Mouse (Mus musculus) gastrocnemius, postnatal 25 days (tissue): ENCODE results near the gene Nicn1. TPM values are rescaled to one million over a fixed set of nuclear protein-coding genes. Genes with fewer than 3 reads are reported as not detected.
"Not testable (repeated sequence)": the region's sequence is repeated elsewhere in the genome, so short reads cannot be mapped to it uniquely, and the experiment has no call there.

ENCODE experiments used
- DNase-seq: peaks from one replicate; pipeline ENCODE4 v3.0.0; 2022
- total RNA-seq, 2 experiments: library from RNA; stranded (reverse); gene quantifications; 1 replicate in 1 of 2; 2 replicates in 1 of 2; pipeline ENCODE4 v1.2.3; 2021

Nicn1 gene
- total RNA-seq, 2 experiments from 2014 or later = 8.2 to 12.1 TPM

DNA sequence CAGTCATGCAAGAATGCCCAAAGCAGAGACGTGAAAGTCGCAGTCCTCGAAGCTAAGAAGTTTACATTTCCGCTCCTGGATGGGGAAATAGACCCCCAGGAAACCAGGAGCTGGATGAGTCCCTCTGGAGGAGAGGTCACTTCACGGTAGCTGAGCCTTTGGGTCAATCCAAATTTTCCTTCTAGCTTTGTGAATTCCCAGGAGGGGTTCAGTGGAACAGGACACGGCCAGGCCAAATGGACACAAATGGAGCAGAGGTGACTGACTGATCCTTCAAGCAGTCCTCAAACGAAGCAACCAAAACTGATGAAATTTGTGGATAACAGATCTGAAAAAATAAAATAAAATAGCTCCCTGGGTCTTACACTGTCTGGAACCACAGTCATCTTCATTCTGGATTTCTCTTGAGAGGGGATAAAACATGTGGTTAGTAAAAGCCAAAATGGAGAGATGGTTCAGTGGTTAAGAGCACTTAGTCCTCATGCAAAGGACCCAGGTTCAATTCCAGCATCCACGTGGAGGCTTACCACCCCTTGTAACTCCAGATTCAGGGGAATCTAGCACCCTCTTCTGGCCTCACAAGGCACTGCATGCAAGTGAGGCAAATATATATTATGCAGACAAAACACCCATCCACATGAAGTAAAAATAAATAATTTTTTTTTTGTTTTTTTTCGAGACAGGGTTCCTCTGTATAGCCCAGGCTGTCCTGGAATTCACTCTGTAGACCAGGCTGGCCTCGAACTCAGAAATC, 11.4 kb upstream of the Nicn1 start:
- DNase-seq = no peak

DNA sequence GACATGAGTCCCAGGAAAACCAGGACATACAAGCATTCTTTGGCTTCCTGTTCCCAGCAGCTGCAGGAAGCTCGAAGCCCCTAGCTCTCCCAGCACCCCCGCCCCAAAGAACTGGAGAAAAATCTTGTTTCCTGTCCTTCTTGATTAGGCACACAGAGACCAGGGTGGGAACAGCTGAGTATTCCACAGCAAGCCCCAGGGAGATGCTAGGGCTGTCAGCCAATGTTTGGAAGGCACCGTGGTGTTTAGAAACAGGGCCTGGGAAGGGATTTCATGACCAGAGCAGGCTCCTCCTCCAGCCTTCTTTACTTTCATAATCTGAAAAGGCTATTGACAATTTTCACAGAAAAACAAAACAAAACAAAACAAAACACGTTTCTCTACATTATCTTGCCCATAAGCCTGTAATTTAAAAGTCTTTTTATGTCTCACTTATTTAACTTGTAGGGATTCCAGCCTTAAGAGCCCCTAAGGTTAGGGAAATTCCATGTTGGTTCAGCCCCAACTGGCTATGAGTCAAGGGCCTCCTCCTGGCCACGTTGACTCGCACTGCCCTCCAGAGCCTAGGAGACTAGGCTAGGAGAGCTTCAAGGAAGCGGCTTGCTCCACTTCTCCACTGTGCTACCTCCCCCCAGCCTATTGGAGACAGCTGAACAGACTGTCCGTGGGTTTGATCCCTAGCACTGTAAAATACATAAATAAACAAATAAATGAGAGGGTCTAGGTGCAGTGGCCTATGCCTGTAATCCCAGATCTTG, 10.0 kb upstream of the Nicn1 start:
- peak; percentile 91 for DNase-seq

DNA sequence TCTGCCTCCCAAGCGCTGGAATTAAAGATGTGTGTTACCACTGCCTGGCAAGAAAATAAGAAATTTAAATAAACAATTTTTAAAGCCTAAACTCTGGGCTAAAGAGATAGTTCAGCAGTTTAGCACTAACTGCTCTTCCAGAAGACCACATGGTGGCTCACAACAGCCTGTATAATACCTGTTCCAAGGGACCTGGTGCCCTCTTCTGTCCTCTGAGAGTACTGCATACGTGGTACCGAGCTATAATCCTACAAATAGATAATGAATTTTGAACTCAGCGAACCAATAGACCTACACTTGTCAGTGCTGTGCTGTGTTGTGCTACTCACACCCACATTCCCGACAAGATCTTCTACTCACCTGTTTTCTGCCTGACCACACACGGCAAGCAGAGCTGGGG, 5.8 kb upstream of the Nicn1 start:
- no peak for DNase-seq

DNA sequence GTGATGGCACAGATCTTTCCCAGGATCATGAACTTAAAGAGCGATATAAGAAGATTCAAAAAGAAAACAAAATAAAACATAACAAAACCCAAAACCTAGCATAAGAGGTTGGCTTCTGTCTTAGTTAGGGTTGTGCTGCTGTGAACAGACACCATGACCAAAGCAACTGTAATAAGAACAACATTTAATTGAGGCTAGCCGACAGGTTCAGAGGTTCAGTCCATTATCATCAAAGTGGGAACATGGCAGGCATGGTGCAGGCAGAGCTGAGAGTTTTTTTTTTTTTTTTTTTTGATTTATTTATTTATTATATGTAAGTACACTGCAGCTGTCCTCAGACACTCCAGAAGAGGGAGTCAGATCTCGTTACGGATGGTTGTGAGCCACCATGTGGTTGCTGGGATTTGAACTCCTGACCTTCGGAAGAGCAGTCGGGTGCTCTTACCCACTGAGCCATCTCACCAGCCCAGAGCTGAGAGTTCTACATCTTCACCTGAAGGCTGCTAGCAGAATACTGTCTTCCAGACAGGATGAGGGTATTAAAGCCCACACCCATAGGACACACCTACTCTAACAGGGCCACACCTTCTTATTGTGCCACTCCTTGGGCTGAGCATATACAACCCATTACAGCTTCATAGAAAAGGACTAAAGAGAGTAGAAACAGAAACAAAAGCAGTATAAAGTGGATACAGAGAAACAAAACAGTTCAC, 2.5 kb upstream of the Nicn1 start:
- not testable (repeated sequence) for DNase-seq

DNA sequence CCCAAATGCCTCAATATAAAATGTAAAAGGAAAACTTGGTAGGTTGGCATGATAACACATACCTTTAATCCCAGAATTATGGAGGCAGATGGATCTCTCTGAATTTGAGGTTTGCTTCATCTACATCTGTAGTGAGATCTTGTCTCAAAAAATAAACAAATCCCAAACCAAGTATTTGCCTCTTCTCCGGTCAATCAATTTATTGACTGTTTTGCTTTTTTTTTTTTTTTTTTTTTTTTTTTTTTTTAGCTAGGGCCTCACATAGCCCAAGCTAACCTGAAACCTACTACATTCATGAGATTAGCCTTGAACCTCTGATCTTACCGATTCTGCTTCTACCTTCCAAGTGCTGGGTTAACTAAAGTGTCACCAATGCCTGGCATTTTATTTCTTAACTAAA, 882 bp upstream of the Nicn1 start:
- no peak for DNase-seq

DNA sequence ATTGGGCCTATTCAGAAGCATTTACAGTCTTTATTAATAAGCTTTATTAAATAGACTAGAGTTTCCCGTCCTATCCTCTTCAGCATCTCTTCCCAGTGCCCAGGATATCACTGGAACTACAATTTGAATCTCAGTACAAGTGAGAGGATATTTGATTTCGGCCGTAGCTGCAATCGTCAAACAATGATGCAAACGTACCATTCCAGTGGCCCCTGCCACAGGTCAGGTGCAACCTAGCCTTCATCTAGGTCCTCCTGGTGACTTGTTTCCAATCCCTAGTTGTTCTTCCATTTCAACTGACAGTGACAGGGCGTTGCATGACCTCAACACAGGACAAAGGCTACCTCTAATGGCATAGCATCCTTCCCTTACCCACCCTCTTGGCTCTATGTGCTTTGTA, 544 bp downstream of the Nicn1 start:
- DNase-seq = no peak

DNA sequence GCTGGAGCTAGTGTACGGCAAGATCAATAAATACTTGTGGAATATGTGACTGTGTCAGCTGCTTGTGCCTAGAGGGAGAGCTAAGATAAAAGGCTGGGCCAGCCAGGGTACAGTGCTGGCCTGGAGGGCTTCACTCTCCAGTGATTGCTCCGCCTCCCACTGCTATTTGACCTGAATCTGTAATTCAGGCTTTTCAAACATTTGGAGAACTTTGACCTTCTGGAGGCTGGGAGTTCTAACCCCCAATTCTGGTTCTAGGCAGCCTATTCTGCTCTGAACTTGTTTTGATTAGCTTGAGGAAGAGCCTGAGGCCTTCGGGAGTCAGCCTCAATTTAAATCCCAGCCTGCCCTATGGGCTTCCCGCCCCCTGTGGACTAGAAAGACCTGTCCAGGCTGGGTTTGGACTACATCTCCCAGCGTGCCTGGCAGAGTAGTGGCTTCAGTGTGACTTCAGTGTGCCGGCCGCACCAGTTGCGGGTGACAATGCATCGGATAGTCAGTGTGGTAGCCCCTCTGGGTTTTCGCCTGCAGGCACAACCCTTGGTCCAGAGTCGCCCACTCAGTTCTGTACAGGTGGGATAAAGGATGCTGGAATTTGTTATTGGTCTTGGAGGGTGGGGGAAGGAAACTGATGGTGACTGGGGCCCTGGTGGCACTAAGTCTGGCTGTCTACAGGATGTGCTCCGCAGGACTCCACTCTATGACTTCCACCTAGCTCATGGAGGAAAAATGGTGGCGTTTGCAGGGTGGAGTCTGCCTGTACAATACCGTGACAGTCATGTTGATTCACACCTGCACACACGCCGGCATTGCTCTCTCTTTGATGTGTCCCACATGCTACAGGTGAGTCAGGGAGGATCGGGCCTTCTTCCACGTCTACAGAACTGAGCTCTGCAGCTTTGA, 6.5 kb downstream of the Nicn1 start, which contains the start of gene Amt:
Gene Amt, plus strand, starts transcription at position 401 of the 903 bp plus-strand sequence.
- DNase-seq = no peak

DNA sequence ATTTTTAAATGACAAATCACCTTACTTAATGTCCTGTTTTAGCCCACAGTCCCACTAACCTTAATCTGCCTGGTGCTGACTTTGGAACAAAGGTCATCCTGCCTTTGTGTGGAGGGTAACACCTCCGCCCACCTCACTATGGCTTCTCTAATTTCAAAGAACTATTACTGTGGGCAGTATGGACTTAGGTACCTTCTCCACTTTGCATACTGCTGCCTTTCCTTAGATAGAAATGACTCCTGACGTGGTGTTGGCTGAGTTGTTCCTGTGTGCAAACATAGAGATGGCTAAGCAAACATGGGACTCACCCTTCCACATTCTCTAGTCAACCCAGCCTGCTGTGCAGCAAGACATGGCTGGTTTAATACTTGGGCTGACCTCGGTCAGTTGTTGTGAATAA, 11.6 kb downstream of the Nicn1 start:
- DNase-seq = no peak

DNA sequence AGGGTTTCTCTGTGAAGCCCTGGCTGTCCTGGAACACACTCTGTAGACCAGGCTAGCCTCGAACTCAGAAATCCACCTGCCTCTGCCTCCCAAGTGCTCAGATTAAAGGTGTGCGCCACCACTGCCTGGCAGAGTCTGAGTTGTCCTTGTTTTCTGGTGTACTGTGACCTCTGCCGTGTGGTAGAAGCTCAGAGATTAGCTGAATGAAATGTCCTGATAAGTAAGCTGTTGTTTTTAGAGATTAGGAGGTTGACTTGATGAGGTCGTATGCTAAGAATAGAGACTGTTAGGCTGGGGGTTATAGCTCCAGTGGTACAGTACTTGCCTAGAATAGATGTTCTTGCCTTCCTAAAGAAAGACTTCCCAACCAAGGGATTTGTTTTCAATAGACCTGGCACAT, 14.5 kb downstream of the Nicn1 start:
- no peak for DNase-seq

DNA sequence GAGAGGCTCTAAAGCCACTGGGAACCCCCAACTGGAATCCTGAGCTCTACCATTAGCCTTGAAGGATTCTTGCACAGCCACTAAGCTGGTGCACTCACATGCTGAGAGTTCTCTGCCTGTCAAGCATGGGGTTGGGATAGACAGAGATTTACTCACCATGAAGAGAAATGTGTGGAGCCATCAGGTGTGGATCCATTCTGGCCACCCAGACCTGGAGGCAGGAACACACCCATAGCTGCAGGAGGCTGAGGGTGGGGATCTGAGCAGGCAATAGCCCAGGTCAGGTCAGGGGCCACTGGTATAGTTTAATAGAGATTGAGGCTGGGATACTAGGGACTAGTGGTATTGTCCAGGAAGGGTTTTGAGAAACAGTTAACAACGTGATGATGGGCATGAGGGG, 14.9 kb downstream of the Nicn1 start:
- DNase-seq = no peak

DNA sequence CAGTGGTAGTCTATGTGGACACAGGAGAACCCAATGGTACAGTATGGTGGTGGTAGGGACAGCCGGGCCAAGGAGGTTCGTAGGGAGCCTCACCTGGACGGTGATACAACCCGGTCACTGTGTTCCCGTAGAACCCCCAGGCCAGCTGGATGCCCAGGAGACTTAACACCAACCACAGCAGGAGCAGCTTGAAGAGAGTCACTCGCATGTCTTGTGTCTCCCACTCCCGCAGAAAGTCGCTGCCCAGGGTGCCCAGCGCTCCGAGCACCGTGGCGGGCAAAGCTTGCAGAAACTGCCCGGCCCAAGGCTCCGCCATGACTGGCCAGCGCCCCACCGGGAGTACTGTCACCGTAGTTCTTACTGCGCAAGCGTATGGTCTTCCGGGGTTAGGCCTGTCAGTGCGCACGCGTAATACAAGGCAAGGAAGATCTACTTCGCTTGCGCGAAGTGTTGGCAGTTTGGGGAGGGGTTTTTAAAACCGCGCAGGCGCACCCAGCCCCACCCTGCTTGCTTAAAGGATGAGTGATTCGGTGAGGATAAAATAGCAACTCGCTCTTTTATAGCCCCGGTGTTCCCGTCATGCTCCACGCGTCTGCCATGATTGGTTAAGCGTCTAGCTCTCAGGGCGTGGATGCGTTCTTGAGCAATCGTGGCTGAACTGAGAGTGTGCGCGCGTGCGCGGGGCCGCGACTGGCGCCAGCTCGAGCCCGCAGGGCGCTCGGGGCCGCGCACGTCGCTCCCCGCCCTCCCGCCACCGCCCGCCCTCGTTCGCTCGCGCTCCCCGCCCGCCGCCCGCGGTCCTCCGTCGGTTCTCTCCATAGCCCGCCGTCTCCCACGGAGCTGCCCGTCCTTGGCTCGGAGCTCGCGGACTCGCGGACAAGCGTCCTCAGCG, 15.6 kb downstream of the Nicn1 start, which contains the start of the genes Rhoa and Tcta:
Gene Rhoa, plus strand, starts transcription at position 501 of the 892 bp plus-strand sequence.
Gene Tcta, minus strand, starts transcription at position 532 of the 892 bp plus-strand sequence.
- DNase-seq = peak; percentile 99

DNA sequence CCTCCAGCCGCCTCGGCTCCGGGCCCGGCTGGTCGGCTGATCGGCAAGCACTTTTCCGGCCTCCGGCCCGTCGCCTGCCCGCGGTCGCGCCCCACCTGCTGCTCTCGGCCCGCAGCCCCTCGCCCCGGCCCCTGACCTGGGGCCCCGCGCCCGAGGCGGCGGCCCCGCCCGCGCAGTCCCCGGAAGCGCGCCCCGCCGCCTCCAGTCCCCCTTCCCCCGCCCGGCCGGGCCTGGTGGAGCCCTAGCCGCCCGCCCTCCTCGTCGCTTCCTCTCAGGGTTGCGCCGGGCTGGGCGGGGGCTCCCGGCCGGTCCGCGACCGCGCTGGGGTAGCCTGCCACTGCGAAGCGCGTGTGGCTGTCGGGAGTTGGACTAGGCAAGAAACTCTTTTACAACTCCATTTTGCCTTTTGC, 16.3 kb downstream of the Nicn1 start:
- peak; percentile 85 for DNase-seq

DNA sequence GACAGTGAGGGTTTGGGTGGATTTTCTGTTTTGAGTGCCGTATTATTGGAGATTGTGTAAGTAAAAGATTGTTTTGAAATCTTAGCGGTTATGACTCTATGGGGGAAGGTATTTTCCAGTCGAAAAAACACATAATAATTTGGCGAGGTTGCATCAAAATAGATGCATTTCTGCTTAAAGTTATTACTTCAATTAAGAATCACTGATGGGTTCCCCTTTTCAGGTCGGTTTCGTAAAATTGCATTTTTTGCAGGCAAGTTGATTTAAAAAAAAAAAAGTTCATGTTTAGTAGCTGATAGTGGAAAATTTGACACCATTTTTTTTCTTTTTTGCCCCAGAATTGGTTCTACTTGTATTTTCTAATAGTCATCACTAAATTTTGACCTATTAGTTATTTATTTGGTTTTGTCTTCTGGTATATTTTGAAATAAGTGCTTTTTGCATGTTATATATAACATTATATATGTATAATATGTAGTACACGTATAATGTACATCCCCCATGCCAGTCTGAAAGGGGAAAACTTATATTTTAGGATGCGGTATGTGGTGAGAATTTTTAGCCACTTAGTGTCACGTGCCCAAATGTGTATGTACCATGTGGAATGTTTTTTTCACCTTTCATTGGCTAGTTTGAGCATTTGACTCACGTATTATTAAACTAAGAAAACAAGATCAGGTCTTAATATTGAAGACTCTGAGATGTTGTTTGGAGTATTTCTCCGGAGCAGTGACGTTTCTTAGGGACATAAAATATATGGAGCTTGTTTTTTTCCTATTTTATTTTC, 17.0 kb downstream of the Nicn1 start:
- DNase-seq = no peak

DNA sequence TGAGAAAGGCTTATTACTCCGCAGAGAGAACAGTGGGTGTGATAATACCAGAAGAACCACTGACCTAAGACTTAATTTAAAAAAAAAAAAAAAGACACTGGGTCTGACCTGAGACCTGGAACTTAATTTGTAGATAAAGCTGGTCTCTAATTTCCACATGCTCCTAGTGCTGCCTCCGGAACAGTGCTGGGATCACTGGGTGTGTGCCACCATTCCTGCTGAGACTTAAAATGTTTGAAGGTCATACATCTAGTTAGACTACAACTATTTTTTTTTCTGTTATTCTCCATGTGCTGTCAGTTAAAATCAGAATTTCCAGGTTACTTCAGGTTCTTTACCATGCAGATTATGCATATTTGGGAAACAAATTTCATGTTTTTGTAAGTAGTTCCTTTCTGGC, 17.9 kb downstream of the Nicn1 start:
- DNase-seq = no peak

DNA sequence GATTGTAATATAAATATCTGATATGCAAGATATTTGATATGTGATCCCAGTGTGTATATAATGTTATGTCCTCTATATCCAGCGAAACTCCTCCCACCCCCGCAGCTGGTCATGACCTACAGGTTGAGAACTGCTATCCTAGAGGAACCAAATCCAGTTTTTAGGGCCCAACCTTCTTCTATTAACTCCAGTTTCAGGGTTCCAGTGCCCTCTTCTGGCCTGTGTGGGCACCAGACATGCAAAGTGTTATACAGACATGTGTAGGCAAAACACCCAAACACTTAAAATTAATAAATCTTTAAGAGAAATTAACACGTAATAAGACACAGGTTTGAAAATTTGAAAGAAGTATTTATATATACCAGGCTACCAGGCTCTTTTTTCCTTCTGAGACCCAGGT, 27.3 kb downstream of the Nicn1 start:
- no peak for DNase-seq

DNA sequence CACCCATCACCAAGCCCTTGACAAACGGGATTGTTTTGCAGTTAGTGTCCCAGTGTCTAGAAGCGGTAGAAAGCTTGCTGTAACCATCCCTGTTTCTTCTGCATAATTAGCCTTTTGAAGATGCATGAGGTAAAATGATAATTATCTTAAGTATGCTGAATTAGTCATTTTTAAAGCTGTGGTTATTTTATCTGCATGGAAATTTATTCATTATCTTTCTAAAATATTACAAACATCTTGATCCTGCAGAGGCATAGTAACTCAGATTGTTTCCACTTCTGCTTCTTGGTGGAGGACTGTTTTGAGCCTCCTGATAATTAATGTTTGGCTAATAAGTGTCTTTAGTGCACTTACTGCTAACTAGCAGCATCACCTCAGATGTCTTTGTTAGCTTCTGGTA, 28.2 kb downstream of the Nicn1 start:
- DNase-seq = no peak

DNA sequence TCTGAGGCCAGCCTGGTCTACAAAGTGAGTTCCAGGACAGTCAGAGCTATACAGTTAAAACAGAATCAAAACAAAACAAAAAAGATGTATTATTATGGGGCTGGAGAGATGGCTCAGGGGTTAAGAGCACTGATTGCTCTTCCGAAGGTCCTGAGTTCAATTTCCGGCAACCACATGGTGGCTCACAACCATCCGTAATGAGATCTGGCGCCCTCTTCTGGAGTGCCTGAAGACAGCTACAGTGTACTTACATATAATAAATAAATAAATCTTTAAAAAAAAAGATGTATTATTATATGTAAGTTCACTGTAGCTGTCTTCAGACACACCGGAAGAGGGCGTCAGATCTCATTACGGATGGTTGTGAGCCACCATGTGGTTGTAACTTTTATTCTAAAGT, 31.8 kb downstream of the Nicn1 start:
- not testable (repeated sequence) for DNase-seq

DNA sequence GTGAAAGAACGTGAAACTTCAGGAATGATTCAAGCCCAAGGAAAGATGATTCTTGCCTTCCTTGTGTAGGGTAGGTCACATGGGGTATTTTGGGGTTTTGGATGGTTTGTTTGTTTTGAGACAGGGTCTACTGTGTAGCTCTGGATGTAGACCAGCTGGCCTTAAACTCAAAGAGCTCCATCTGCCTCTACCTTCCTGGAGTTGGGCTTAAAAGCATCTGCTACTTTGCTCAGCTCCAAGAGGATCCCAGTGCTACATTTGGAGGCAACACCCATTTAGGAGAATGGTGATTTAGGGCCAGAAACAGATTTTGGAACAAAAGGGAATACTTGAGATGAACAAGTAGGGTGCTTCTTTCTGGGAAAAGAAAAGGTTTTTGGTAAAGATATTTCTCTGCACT, 34.6 kb downstream of the Nicn1 start:
- no peak for DNase-seq

DNA sequence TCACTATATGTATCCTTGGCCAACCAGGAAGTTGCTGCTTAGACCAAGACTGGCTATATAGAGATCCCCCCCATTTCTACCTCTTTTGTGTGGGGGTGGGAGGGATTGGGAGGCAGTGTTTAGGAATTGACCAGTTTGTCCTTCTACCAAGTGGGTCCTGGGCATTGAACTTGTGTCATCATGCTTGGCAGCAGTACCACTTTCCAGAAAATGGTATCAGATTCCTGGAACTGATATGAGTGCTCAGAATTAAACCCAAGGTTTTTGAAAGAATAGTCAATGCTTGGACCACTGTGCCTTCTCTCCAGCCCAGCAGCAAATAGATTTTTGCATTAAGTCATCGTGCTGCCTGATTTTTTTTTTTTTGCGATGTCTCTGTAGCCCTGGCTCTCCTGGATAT, 35.6 kb downstream of the Nicn1 start:
- DNase-seq = no peak
